Mouse (Mus musculus) regulatory T cell (primary cell): ENCODE results near the gene Rnase2a.
"Not testable (repeated sequence)": the region's sequence is repeated elsewhere in the genome, so short reads cannot be mapped to it uniquely, and the experiment has no call there.

Experiments used
- in situ Hi-C: fragments of 300-600 bp; cut with MboI, MseI; formaldehyde crosslinking; loops from one replicate; pipeline ENCODE4 v1.15.1; 2025; ENCODE audit warnings: high pct_unique_total_duplicates

The Rnase2a gene

GRCm38 (mm10) chr14:51256041-51256440 lies at the start of gene Rnase2a:
Rnase2a (minus strand) TSS chr14:51256112.
- in situ Hi-C loops = no loop called here

- in situ Hi-C loops = no loop called here
These were observed 35.6 kb upstream of the Rnase2a start for GRCm38 (mm10) chr14:51291505-51291904.

GRCm38 (mm10) chr14:51278515-51278914 lies 22.6 kb upstream of the Rnase2a start:
- in situ Hi-C loops = not testable (repeated sequence)

GRCm38 (mm10) chr14:51268677-51269076 lies 12.8 kb upstream of the Rnase2a start:
- in situ Hi-C loops = loop anchor here (5.0 kb wide), 2 partner anchors 91 to 166 kb away; no protein-coding TSS in a partner anchor

- in situ Hi-C loops = loop anchor here (5.0 kb wide), 2 partner anchors 89 to 164 kb away; no protein-coding TSS in a partner anchor
These were observed 10.2 kb upstream of the Rnase2a start for GRCm38 (mm10) chr14:51266113-51266512.

- in situ Hi-C loops = loop anchor here (5.0 kb wide), 2 partner anchors 88 to 163 kb away; no protein-coding TSS in a partner anchor
These were observed 9.8 kb upstream of the Rnase2a start for GRCm38 (mm10) chr14:51265667-51266066.

- in situ Hi-C loops = no loop called here
These were observed 6.5 kb upstream of the Rnase2a start for GRCm38 (mm10) chr14:51262397-51262796.

GRCm38 (mm10) chr14:51259741-51260140 lies 3.8 kb upstream of the Rnase2a start:
- in situ Hi-C loops = no loop called here

- in situ Hi-C loops = no loop called here
These were observed 2.3 kb downstream of the Rnase2a start for GRCm38 (mm10) chr14:51253569-51253968.

- in situ Hi-C loops = not testable (repeated sequence)
These were observed 3.7 kb downstream of the Rnase2a start for GRCm38 (mm10) chr14:51252206-51252605.

- in situ Hi-C loops = no loop called here
These were observed 5.6 kb downstream of the Rnase2a start for GRCm38 (mm10) chr14:51250348-51250747.

- in situ Hi-C loops = no loop called here
These were observed 8.2 kb downstream of the Rnase2a start for GRCm38 (mm10) chr14:51247736-51248135.

- in situ Hi-C loops = loop anchor here (5.0 kb wide), 1 partner anchor 139 kb away; no protein-coding TSS in a partner anchor
These were observed 15.0 kb downstream of the Rnase2a start for GRCm38 (mm10) chr14:51240899-51241298.

GRCm38 (mm10) chr14:51237488-51237887 lies 18.4 kb downstream of the Rnase2a start:
- in situ Hi-C loops = not testable (repeated sequence)

GRCm38 (mm10) chr14:51229657-51230056 lies 26.3 kb downstream of the Rnase2a start:
- in situ Hi-C loops = not testable (repeated sequence)

- in situ Hi-C loops = not testable (repeated sequence)
These were observed 35.8 kb downstream of the Rnase2a start for GRCm38 (mm10) chr14:51220075-51220474.
